Mouse (Mus musculus) ES-E14 (cell line): Measurements from ENCODE around the gene Tspan2.

Experiments used
- HCFC1 ChIP-seq: IDR thresholded peaks from 2 replicates; pipeline ENCODE4 v1.6.1; 2012; ENCODE audit warnings: low read length, inconsistent platforms, borderline replicate concordance; ENCODE audit not compliant: insufficient read depth
- MAFK ChIP-seq: IDR thresholded peaks from 2 replicates; pipeline ENCODE4 v1.6.1; 2014; ENCODE audit warnings: mild to moderate bottlenecking, low read depth, low read length, inconsistent platforms; ENCODE audit not compliant: insufficient read depth
- ZNF384 ChIP-seq: IDR thresholded peaks from 2 replicates; pipeline ENCODE4 v1.6.1; 2012; ENCODE audit warnings: low read depth, low read length, inconsistent platforms

- TF ChIP-seq ZNF384 (no peak), HCFC1 (no peak), MAFK (no peak)
Measured at GRCm38 (mm10) chr3:102742725-102743124, 8.4 kb downstream of the Tspan2 start.
